Mouse (Mus musculus): ENCODE results near the gene Ikzf2. TPM values are rescaled to one million over a fixed set of nuclear protein-coding genes. Genes with fewer than 3 reads are reported as not detected.

The Ikzf2 gene
- polyA plus RNA-seq, 1 experiment from 2014 or later, result 6.4 TPM

DNA sequence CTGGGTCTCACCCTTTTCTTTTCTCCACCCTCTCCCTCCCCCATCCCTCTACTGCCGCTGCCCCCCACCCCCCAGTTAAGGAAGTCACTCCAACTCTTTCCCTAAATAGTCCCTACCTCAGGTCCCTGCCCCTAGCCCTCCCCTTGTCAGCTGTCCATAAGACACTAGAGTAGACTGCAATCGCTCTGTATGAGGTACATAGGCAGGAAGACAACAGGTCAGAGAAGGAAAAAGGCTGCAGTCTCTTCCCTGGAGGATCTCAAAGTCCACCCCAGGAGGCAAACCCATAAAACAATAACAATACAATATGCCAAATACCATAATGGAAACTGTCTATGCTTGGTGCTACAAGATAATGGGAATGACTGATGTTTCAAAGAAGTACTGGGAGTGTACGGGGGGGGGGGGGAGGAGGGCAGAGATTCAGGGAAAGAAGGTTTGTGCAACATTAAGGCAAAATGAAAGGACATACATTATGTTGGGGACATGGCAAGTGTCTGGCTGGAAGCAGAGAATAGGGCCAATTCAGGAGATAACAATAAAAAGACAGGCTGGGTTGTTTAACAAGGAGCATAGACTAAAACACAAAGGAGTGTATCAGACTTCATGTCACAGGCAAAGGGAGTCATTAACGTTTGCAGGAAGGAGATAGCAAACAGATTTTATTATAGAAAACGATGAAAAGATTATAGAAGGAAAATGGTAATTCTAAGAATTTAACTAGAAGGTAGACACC, 30.8 kb downstream of the Ikzf2 start:
- no peak overlapping the region for H3K4me3 ChIP-seq
- H3K27ac ChIP-seq, result no peak overlapping the region
- DNase-seq (ENCODE audit: extremely low spot score, low spot score), result no peak
- no peaks in the 10 kb centered on the region for H3K27me3 ChIP-seq (ENCODE audit: poor library complexity, severe bottlenecking)
- no peaks in the 10 kb centered on the region for H3K36me3 ChIP-seq (replicated peaks)
- WGBS, result 70% methylated on average over 5 of the region's 5 CpGs
- peaks cover 24% of the 10 kb centered on the region for H3K4me1 ChIP-seq
- H3K9me3 ChIP-seq, result no peaks in the 10 kb centered on the region

DNA sequence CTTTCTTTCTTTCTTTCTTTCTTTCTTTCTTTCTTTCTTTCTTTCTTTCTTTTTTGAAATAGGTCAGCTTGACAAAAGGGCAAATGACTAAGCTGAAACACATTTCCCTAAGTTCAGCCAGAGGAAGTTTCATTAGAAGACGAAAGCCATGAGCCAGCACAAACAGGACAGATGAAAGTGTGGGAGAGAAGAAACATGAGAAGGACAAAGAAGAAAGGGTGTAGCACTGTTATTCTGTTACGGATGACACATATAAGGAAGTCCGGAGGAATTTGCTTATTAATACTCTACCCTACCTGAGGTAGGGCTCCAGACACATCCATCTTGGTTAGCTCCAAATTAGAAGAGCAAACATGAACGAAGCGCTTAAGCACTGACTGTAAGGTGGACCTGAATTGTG, 31.7 kb downstream of the Ikzf2 start:
- Histone ChIP-seq H3K9me3 (no peaks in the 10 kb centered on the region), H3K27ac (no peak overlapping the region), H3K4me1 (peaks cover 24% of the 10 kb centered on the region), H3K27me3 (ENCODE audit: poor library complexity, severe bottlenecking) (no peaks in the 10 kb centered on the region), H3K36me3 (replicated peaks) (no peaks in the 10 kb centered on the region), H3K4me3 (no peak overlapping the region)
- 92% methylated on average over 5 of the region's 5 CpGs for WGBS
- no peak for DNase-seq (ENCODE audit: extremely low spot score, low spot score)

GRCm38 (mm10) chr1:69654955-69655354, 32.1 kb downstream of the Ikzf2 start:
- no peaks in the 10 kb centered on the region for H3K27me3 ChIP-seq (ENCODE audit: poor library complexity, severe bottlenecking)
- H3K4me1 ChIP-seq, result peaks cover 24% of the 10 kb centered on the region
- H3K36me3 ChIP-seq (replicated peaks), result no peaks in the 10 kb centered on the region
- no peak overlapping the region for H3K4me3 ChIP-seq
- H3K27ac ChIP-seq, result no peak overlapping the region
- no peaks in the 10 kb centered on the region for H3K9me3 ChIP-seq
- 90% methylated on average over 1 of the region's 1 CpGs for WGBS
- DNase-seq (ENCODE audit: extremely low spot score, low spot score), result no peak

DNA sequence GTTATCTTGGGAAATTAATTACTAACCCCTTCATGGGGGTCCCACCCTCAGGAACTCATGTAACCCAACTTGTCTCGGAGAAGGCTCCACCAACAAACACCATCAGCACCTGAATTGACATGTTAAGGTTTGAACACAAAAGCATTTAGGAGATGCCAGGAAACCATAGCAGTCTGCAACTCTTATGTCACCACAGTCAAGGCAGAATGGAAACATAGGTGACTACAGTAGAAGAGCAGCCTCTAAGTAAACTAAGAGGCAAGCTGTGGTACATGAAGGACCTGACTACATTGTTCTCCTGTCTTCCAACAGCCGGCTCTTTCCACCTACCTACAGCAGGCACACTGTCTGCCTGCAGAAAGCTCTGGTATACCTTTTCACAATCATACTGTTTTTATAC, 33.6 kb downstream of the Ikzf2 start:
- Histone ChIP-seq H3K36me3 (replicated peaks) (no peaks in the 10 kb centered on the region), H3K4me3 (no peak overlapping the region), H3K27ac (no peak overlapping the region), H3K27me3 (ENCODE audit: poor library complexity, severe bottlenecking) (no peaks in the 10 kb centered on the region), H3K4me1 (peaks cover 24% of the 10 kb centered on the region), H3K9me3 (no peaks in the 10 kb centered on the region)
- 85% methylated on average over 2 of the region's 2 CpGs for WGBS
- no peak for DNase-seq (ENCODE audit: extremely low spot score, low spot score)

GRCm38 (mm10) chr1:69643138-69643537, 43.9 kb downstream of the Ikzf2 start:
- DNase-seq (ENCODE audit: extremely low spot score, low spot score), result no peak
- H3K36me3 ChIP-seq (replicated peaks), result no peaks in the 10 kb centered on the region
- no peak overlapping the region for H3K4me3 ChIP-seq
- WGBS, result 91% methylated on average over 4 of the region's 4 CpGs
- H3K27me3 ChIP-seq (ENCODE audit: poor library complexity, severe bottlenecking), result no peaks in the 10 kb centered on the region
- H3K27ac ChIP-seq, result no peak overlapping the region
- H3K4me1 ChIP-seq, result no peaks in the 10 kb centered on the region
- H3K9me3 ChIP-seq, result no peaks in the 10 kb centered on the region

DNA sequence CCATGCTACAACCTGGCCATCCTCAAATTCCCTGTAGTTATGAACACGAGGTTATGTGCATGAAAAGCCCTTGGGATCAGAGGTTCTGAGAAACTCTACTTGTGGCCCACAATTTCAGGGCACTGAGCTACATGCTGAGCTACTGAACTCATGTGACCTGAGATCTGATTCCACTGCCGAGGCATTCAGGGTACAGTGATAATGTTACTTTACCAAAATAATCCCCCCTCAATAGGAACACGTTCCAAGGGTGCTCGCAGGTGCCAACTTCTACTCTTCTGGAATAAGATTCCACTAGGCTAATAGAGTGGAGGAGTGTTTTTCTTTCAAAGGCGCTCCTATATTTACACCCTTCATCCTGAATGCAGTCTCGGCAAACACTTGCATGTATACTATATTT, 45.1 kb downstream of the Ikzf2 start:
- no peaks in the 10 kb centered on the region for H3K9me3 ChIP-seq
- H3K36me3 ChIP-seq (replicated peaks), result no peaks in the 10 kb centered on the region
- WGBS, result 85% methylated on average over 6 of the region's 6 CpGs
- no peak for DNase-seq (ENCODE audit: extremely low spot score, low spot score)
- H3K27me3 ChIP-seq (ENCODE audit: poor library complexity, severe bottlenecking), result no peaks in the 10 kb centered on the region
- H3K4me3 ChIP-seq, result no peak overlapping the region
- no peaks in the 10 kb centered on the region for H3K4me1 ChIP-seq
- no peak overlapping the region for H3K27ac ChIP-seq

- no peak for DNase-seq (ENCODE audit: extremely low spot score, low spot score)
- Histone ChIP-seq H3K9me3 (no peaks in the 10 kb centered on the region), H3K36me3 (replicated peaks) (no peaks in the 10 kb centered on the region), H3K27ac (no peak overlapping the region), H3K4me3 (no peak overlapping the region), H3K4me1 (no peaks in the 10 kb centered on the region), H3K27me3 (ENCODE audit: poor library complexity, severe bottlenecking) (no peaks in the 10 kb centered on the region)
- WGBS, result 85% methylated on average over 8 of the region's 8 CpGs
Measured at GRCm38 (mm10) chr1:69638321-69638720, 48.7 kb downstream of the Ikzf2 start.

DNA sequence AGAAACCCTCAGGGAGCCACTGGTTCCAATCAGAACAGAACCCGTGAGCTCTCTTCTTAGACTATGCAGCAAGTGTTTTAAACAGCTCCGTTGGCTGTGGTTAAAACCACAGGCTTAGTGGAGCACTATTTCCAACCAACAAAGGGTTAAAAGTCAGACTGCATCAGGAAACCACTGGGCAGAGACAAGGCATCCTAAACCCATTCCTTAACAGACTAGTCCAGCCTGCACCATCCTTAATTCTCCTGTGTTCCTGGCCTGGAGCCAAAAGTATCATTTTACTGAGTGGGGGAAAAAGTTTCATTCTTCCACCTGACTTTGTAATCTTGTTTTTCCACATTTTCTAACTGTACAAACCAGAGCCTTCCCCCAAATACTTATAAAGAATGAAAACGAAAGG, 49.1 kb downstream of the Ikzf2 start:
- no peaks in the 10 kb centered on the region for H3K4me1 ChIP-seq
- H3K4me3 ChIP-seq, result no peak overlapping the region
- WGBS, result 69% methylated on average over 3 of the region's 3 CpGs
- H3K27me3 ChIP-seq (ENCODE audit: poor library complexity, severe bottlenecking), result no peaks in the 10 kb centered on the region
- no peak for DNase-seq (ENCODE audit: extremely low spot score, low spot score)
- H3K36me3 ChIP-seq (replicated peaks), result no peaks in the 10 kb centered on the region
- H3K9me3 ChIP-seq, result no peaks in the 10 kb centered on the region
- H3K27ac ChIP-seq, result no peak overlapping the region

- no peak overlapping the region for H3K27ac ChIP-seq
- H3K4me3 ChIP-seq, result no peak overlapping the region
- no peaks in the 10 kb centered on the region for H3K9me3 ChIP-seq
- H3K27me3 ChIP-seq (ENCODE audit: poor library complexity, severe bottlenecking), result no peaks in the 10 kb centered on the region
- no peaks in the 10 kb centered on the region for H3K36me3 ChIP-seq (replicated peaks)
- no peaks in the 10 kb centered on the region for H3K4me1 ChIP-seq
- WGBS, result 93% methylated on average over 2 of the region's 2 CpGs
- DNase-seq (ENCODE audit: extremely low spot score, low spot score), result no peak
Measured at GRCm38 (mm10) chr1:69634259-69634658, 52.8 kb downstream of the Ikzf2 start.

GRCm38 (mm10) chr1:69630508-69630907, 56.5 kb downstream of the Ikzf2 start:
- no peaks in the 10 kb centered on the region for H3K27me3 ChIP-seq (ENCODE audit: poor library complexity, severe bottlenecking)
- H3K36me3 ChIP-seq (replicated peaks), result no peaks in the 10 kb centered on the region
- H3K4me1 ChIP-seq, result no peaks in the 10 kb centered on the region
- WGBS, result 89% methylated on average over 6 of the region's 6 CpGs
- no peak overlapping the region for H3K27ac ChIP-seq
- no peak overlapping the region for H3K4me3 ChIP-seq
- no peak for DNase-seq (ENCODE audit: extremely low spot score, low spot score)
- H3K9me3 ChIP-seq, result no peaks in the 10 kb centered on the region

- DNase-seq (ENCODE audit: extremely low spot score, low spot score), result no peak
- H3K36me3 ChIP-seq (replicated peaks), result no peaks in the 10 kb centered on the region
- no peaks in the 10 kb centered on the region for H3K4me1 ChIP-seq
- H3K27ac ChIP-seq, result no peak overlapping the region
- H3K9me3 ChIP-seq, result no peaks in the 10 kb centered on the region
- 85% methylated on average over 8 of the region's 8 CpGs for WGBS
- H3K4me3 ChIP-seq, result no peak overlapping the region
- H3K27me3 ChIP-seq (ENCODE audit: poor library complexity, severe bottlenecking), result no peaks in the 10 kb centered on the region
Measured at GRCm38 (mm10) chr1:69629513-69629912, 57.5 kb downstream of the Ikzf2 start.

- WGBS, result 88% methylated on average over 5 of the region's 5 CpGs
- Histone ChIP-seq H3K4me1 (no peaks in the 10 kb centered on the region), H3K27ac (no peak overlapping the region), H3K36me3 (replicated peaks) (no peaks in the 10 kb centered on the region), H3K27me3 (ENCODE audit: poor library complexity, severe bottlenecking) (no peaks in the 10 kb centered on the region), H3K4me3 (no peak overlapping the region), H3K9me3 (no peaks in the 10 kb centered on the region)
- no peak for DNase-seq (ENCODE audit: extremely low spot score, low spot score)
Measured at GRCm38 (mm10) chr1:69612076-69612475, 75.0 kb downstream of the Ikzf2 start.

- Histone ChIP-seq H3K9me3 (no peaks in the 10 kb centered on the region), H3K4me1 (no peaks in the 10 kb centered on the region), H3K27ac (no peak overlapping the region), H3K27me3 (ENCODE audit: poor library complexity, severe bottlenecking) (no peaks in the 10 kb centered on the region), H3K4me3 (no peak overlapping the region), H3K36me3 (replicated peaks) (no peaks in the 10 kb centered on the region)
- WGBS, result 88% methylated on average over 4 of the region's 4 CpGs
- DNase-seq (ENCODE audit: extremely low spot score, low spot score), result no peak
Measured at GRCm38 (mm10) chr1:69611204-69611725, 75.8 kb downstream of the Ikzf2 start.

All from forebrain, embryonic 10.5 days (tissue).